Mouse (Mus musculus): ENCODE measurements around the gene Wfdc11. TPM values are rescaled to one million over a fixed set of nuclear protein-coding genes. Genes with fewer than 3 reads are reported as not detected.

Wfdc11 gene
- not detected in 2 replicates for polyA plus RNA-seq (2015; fragmentation: Nextera tagmentation; extraction: Ambion mirVana)

GRCm38 (mm10) chr2:164673987-164674386 is at the start of gene Wfdc11:
Wfdc11 (minus strand) TSS chr2:164674087.

DNA sequence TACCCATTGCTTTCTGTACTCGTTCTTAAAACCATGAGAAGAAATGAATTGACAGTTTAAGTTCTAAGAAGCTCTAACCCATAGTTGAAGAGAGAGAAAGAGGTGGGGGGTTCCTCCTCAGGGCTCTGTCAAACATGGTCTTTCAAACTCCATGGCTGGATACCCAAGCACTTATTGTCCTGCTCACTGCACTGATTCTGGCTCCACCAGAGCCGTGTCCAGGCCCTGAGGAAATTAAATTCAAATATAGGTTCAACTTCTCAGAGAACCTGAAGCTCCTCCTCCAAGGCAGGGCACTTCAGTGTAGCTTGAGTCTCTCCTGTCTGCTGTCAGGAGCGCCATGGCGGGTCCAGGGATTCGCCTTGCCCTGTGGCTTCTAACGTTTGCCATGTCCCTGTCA is 41.1 kb upstream of the Wfdc11 start, which contains the start of gene Spint5:
Spint5 (plus strand) TSS at position 301 of the 400 bp plus-strand sequence.

GRCm38 (mm10) chr2:164698201-164698600 is 24.3 kb upstream of the Wfdc11 start, which contains the start of gene Spint4:
Spint4 (plus strand) TSS chr2:164698501.

GRCm38 (mm10) chr2:164684807-164685206 is 10.9 kb upstream of the Wfdc11 start, which contains the start of gene Wfdc13:
Wfdc13 (plus strand) TSS chr2:164685107.

DNA sequence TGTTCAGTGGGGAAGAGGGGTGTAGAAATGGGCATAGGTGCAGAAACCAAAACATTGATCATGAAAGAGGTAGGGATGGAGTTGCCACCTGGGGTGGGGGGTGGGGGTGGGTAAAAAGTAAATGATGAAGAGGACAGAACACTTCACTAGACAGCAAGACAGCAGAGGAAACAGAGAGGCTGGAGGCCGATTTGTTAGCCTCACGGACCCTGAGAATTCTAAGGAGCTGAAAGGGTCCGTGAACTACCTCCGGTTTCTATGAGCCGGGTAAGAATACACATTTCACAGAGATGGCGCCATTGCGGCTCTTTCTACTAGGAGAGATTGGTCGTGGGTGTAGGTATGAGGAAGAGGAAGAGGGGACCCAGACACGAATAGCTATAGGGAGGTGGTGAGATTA is 17.4 kb downstream of the Wfdc11 start, which contains the start of gene Wfdc9:
Wfdc9 (minus strand) TSS at position 101 of the 400 bp plus-strand sequence.

DNA sequence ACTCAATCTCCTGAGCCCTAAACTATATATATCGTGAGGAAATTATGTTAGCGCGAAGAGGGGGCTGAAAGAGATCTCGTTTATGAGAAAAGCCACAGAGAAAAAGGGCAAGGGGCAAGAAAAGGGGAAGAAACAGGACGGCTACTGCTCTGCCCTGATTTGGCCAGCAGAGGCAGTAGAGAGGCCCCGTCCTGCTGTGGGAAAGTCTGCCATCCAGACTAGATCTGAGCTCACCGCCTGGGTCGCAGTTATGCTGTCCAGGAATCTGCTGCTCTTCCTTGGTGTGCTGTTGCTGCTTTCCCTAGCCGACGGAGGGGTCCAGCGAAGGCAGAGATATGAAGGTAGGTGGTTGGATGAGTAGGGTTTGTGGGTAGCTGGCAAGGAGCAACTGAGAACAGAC is 18.0 kb downstream of the Wfdc11 start, which contains the start of gene Wfdc10:
Wfdc10 (plus strand) TSS at position 189 of the 400 bp plus-strand sequence.

GRCm38 (mm10) chr2:164638696-164639095 is 35.2 kb downstream of the Wfdc11 start, which contains the start of gene Wfdc16:
Wfdc16 (minus strand) TSS chr2:164638796.

DNA sequence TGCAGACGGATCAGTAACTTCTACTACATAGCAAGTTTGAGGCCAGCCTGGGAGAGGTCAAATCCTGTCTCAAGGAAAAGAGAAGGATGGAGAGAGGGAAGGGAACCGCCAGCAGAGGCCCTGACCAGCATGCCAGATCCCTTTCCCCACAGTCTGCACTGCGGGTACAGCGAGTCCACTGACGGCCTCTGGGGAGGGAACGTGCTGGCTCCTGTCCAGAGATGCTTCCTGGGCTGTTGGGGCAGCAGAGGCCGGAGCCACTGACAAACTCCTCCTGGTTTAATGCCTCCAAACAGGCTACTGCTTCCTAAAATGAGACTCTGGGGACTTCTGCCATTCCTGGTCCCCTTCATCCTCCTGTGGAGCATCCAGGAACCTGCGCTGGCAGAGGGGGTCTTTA is 60.4 kb downstream of the Wfdc11 start, which contains the start of the genes Wfdc6b and Wfdc8:
Wfdc6b (plus strand) TSS at position 52 of the 400 bp plus-strand sequence.
Wfdc8 (minus strand) TSS at position 156 of the 400 bp plus-strand sequence.

Other genes with a start within 250 kb of the Wfdc11 start
- 50.7 and 62.6 TPM in 2 replicates for gene Sdc4, start 230.2 kb downstream of the Wfdc11 start, polyA plus RNA-seq (2015; fragmentation: Nextera tagmentation; extraction: Ambion mirVana)
- gene Sys1, start 217.1 kb downstream of the Wfdc11 start, polyA plus RNA-seq (2015; fragmentation: Nextera tagmentation; extraction: Ambion mirVana) = 49.8 and 57.1 TPM in 2 replicates
- 16.1 and 24.0 TPM in 2 replicates for gene Gm20458, start 213.1 kb downstream of the Wfdc11 start, polyA plus RNA-seq (2015; fragmentation: Nextera tagmentation; extraction: Ambion mirVana)
- gene Trp53tg5, start 200.4 kb downstream of the Wfdc11 start, polyA plus RNA-seq (2015; fragmentation: Nextera tagmentation; extraction: Ambion mirVana) = not detected in 2 replicates
- 7.4 and 25.1 TPM in 2 replicates for gene Dbndd2, start 188.0 kb downstream of the Wfdc11 start, polyA plus RNA-seq (2015; fragmentation: Nextera tagmentation; extraction: Ambion mirVana)
- 60.4 and 73.4 TPM in 2 replicates for gene Pigt, start 176.6 kb downstream of the Wfdc11 start, polyA plus RNA-seq (2015; fragmentation: Nextera tagmentation; extraction: Ambion mirVana)
- gene Wfdc2, start 111.7 kb downstream of the Wfdc11 start, polyA plus RNA-seq (2015; fragmentation: Nextera tagmentation; extraction: Ambion mirVana) = 3.7 and 24.5 TPM in 2 replicates
- not detected in 2 replicates for gene Spint3, start 100.6 kb downstream of the Wfdc11 start, polyA plus RNA-seq (2015; fragmentation: Nextera tagmentation; extraction: Ambion mirVana)
- 2.2 TPM in 2 replicates for gene Wfdc6a, start 88.6 kb downstream of the Wfdc11 start, polyA plus RNA-seq (2015; fragmentation: Nextera tagmentation; extraction: Ambion mirVana)
- 0.18 TPM in 1 of 2 replicates, not detected in the other for gene Eppin, start 80.5 kb downstream of the Wfdc11 start, polyA plus RNA-seq (2015; fragmentation: Nextera tagmentation; extraction: Ambion mirVana)
- not detected in 2 replicates for gene Wfdc6b, start 60.6 kb downstream of the Wfdc11 start, polyA plus RNA-seq (2015; fragmentation: Nextera tagmentation; extraction: Ambion mirVana)
- 0.26 TPM in 1 of 2 replicates, not detected in the other for gene Wfdc8, start 60.5 kb downstream of the Wfdc11 start, polyA plus RNA-seq (2015; fragmentation: Nextera tagmentation; extraction: Ambion mirVana)
- not detected in 2 replicates for gene Wfdc16, start 35.3 kb downstream of the Wfdc11 start, polyA plus RNA-seq (2015; fragmentation: Nextera tagmentation; extraction: Ambion mirVana)
- 0.33 TPM in 1 of 2 replicates, not detected in the other for gene Wfdc10, start 18.0 kb downstream of the Wfdc11 start, polyA plus RNA-seq (2015; fragmentation: Nextera tagmentation; extraction: Ambion mirVana)
- not detected in 2 replicates for gene Wfdc9, start 17.5 kb downstream of the Wfdc11 start, polyA plus RNA-seq (2015; fragmentation: Nextera tagmentation; extraction: Ambion mirVana)
- gene Wfdc13, start 11.0 kb upstream of the Wfdc11 start, polyA plus RNA-seq (2015; fragmentation: Nextera tagmentation; extraction: Ambion mirVana) = 0.21 and 0.61 TPM in 2 replicates
- gene Spint4, start 24.4 kb upstream of the Wfdc11 start, polyA plus RNA-seq (2015; fragmentation: Nextera tagmentation; extraction: Ambion mirVana) = not detected in 2 replicates
- not detected in 2 replicates for gene Spint5, start 41.2 kb upstream of the Wfdc11 start, polyA plus RNA-seq (2015; fragmentation: Nextera tagmentation; extraction: Ambion mirVana)
- 0.30 and 0.70 TPM in 2 replicates for gene Wfdc3, start 71.8 kb upstream of the Wfdc11 start, polyA plus RNA-seq (2015; fragmentation: Nextera tagmentation; extraction: Ambion mirVana)
- gene Dnttip1, start 71.9 kb upstream of the Wfdc11 start, polyA plus RNA-seq (2015; fragmentation: Nextera tagmentation; extraction: Ambion mirVana) = 52.3 and 62.8 TPM in 2 replicates
- 79.0 and 81.0 TPM in 2 replicates for gene Ube2c, start 95.8 kb upstream of the Wfdc11 start, polyA plus RNA-seq (2015; fragmentation: Nextera tagmentation; extraction: Ambion mirVana)
- 19.4 and 89.9 TPM in 2 replicates for gene Tnnc2, start 105.9 kb upstream of the Wfdc11 start, polyA plus RNA-seq (2015; fragmentation: Nextera tagmentation; extraction: Ambion mirVana)
- gene Snx21, start 111.7 kb upstream of the Wfdc11 start, polyA plus RNA-seq (2015; fragmentation: Nextera tagmentation; extraction: Ambion mirVana) = 34.8 and 51.2 TPM in 2 replicates
- 15.9 and 18.7 TPM in 2 replicates for gene Acot8, start 130.8 kb upstream of the Wfdc11 start, polyA plus RNA-seq (2015; fragmentation: Nextera tagmentation; extraction: Ambion mirVana)
- 4.1 and 4.6 TPM in 2 replicates for gene Zswim3, start 131.0 kb upstream of the Wfdc11 start, polyA plus RNA-seq (2015; fragmentation: Nextera tagmentation; extraction: Ambion mirVana)
- gene Zswim1, start 148.6 kb upstream of the Wfdc11 start, polyA plus RNA-seq (2015; fragmentation: Nextera tagmentation; extraction: Ambion mirVana) = 7.9 and 12.0 TPM in 2 replicates
- gene Spata25, start 154.4 kb upstream of the Wfdc11 start, polyA plus RNA-seq (2015; fragmentation: Nextera tagmentation; extraction: Ambion mirVana) = not detected in 2 replicates
- 120 and 175 TPM in 2 replicates for gene Ctsa, start 158.8 kb upstream of the Wfdc11 start, polyA plus RNA-seq (2015; fragmentation: Nextera tagmentation; extraction: Ambion mirVana)
- 6.9 and 7.3 TPM in 2 replicates for gene Neurl2, start 159.4 kb upstream of the Wfdc11 start, polyA plus RNA-seq (2015; fragmentation: Nextera tagmentation; extraction: Ambion mirVana)
- 15.2 and 19.5 TPM in 2 replicates for gene Pltp, start 183.6 kb upstream of the Wfdc11 start, polyA plus RNA-seq (2015; fragmentation: Nextera tagmentation; extraction: Ambion mirVana)
- 65.8 and 77.0 TPM in 2 replicates for gene Pcif1, start 205.2 kb upstream of the Wfdc11 start, polyA plus RNA-seq (2015; fragmentation: Nextera tagmentation; extraction: Ambion mirVana)
- 5.2 and 6.4 TPM in 2 replicates for gene Zfp335, start 237.7 kb upstream of the Wfdc11 start, polyA plus RNA-seq (2015; fragmentation: Nextera tagmentation; extraction: Ambion mirVana)